Mouse (Mus musculus) effector memory CD4-positive, alpha-beta T cell, adult 5 months (primary cell): ENCODE data around the gene Klhdc2. TPM values are rescaled to one million over a fixed set of nuclear protein-coding genes. Genes with fewer than 3 reads are reported as not detected.

ENCODE experiments used
- polyA plus RNA-seq: library from polyadenylated mRNA; unstranded; fragments of 100-300 nt; shearing (Covaris generic); gene quantifications from one replicate; pipeline ENCODE4 v1.2.1, GENCODE M21; 2017

The Klhdc2 gene
- polyA plus RNA-seq = 25.7 TPM

DNA sequence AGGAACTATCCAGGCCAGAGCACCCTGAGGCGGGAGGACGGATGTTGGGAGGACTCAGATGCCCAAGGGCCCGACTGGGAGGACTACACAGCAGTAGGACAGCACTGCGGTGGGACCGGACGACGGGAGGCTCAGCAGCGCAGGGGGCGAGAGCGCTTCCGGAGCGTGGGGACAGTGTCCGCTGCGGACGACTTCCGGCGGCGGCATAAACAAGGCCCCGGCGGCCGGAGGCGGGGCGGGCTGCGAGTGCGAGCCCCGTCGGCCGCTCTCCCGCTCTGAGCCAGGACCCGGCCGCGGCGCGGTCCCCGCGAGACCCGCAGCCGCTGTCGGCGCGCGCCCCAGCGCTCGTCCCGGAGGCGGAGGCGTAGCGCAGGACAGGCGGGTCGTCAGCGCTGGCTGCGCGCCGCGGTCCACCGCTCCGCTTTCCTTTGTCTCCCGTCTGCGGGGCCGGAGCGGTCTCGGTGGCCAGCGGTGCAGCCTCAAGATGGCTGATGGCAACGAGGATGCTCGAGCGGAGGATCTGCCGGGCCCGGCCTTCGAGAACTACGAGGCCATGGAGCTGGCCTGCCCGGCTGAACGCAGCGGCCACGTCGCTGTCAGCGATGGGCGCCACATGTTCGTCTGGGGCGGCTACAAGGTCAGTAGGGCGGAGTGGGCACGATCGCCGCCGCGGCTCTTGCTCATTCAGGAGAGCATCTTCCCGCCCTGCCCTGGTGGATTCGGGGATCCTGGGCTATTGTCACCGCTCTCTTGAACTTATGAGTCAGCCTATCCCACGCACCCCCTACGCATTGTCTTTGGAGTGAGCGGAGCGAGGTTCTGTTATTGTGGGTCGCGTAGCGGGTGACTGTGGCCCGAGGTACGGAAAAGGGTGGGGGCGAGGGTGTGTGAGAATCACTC, at the start of gene Klhdc2:
Gene Klhdc2 (plus strand): TSS at position 171 of the 900 bp plus-strand sequence.

DNA sequence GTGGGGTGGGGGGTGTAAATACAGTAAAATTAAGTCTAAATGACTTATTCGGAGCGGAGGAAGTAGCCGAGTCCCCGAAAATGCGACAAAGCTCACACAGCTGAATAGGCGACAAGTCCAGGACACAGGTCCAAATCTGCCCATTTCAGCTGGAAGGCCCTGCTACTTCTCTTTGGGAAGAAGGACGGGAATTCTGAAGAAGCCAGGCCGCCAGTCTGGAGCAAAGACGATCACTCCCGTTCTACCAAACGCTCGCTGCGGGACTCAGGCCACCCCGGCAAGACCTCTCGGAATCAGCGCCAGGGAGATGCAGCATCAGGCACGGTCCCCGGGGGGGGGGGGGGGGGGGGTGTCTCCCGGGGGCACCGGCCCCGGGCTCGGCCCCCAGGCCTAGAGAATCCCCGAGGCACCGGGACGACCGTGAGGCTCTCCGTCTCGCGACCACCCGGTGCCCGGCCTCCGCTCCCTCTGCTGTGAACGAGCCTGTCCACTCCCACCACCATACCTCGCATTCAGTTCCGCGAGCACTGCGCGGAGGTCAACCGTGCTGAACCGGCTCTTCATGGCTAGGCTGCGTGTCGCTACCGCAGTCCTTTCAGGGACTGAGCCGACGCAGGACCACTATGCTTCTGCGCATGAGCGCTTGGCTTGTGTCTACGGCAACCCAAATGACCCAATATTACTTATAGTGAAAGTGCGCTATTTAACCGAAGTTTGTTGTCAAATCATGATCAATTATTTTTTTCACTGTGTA, 60.2 kb downstream of the Klhdc2 start, which contains the start of gene Nemf:
Gene Nemf (minus strand): TSS at position 620 of the 754 bp plus-strand sequence.

Other genes starting within 250 kb of the Klhdc2 start
- gene Rps29, start 137.5 kb upstream of the Klhdc2 start, polyA plus RNA-seq = 2,126 TPM
- 0.25 TPM for gene Lrr1, start 127.9 kb upstream of the Klhdc2 start, polyA plus RNA-seq
- gene Rpl36al, start 112.6 kb upstream of the Klhdc2 start, polyA plus RNA-seq = 313 TPM
- gene Mgat2, start 112.5 kb upstream of the Klhdc2 start, polyA plus RNA-seq = 45.8 TPM
- gene Gm49383, start 99.6 kb upstream of the Klhdc2 start, polyA plus RNA-seq = 5.0 TPM
- 3.9 TPM for gene Dnaaf2, start 98.3 kb upstream of the Klhdc2 start, polyA plus RNA-seq
- 3.0 TPM for gene Gm49384, start 92.4 kb upstream of the Klhdc2 start, polyA plus RNA-seq
- gene Pole2, start 68.5 kb upstream of the Klhdc2 start, polyA plus RNA-seq = 4.0 TPM
- 17.8 TPM for gene Klhdc1, start 55.5 kb upstream of the Klhdc2 start, polyA plus RNA-seq
- gene Nemf, start 60.5 kb downstream of the Klhdc2 start, polyA plus RNA-seq = 141 TPM
- 365 TPM for gene Arf6, start 75.5 kb downstream of the Klhdc2 start, polyA plus RNA-seq
- gene Gm9887, start 75.8 kb downstream of the Klhdc2 start, polyA plus RNA-seq = 5.3 TPM